Mouse (Mus musculus): Measurements from ENCODE around the gene Olfr69. TPM values are rescaled to one million over a fixed set of nuclear protein-coding genes. Genes with fewer than 3 reads are reported as not detected.
"Not testable (repeated sequence)": the region's sequence is repeated elsewhere in the genome, so short reads cannot be mapped to it uniquely, and the experiment has no call there.

The Olfr69 gene
- polyA plus RNA-seq, 1 experiment from 2014 or later, result not detected

DNA sequence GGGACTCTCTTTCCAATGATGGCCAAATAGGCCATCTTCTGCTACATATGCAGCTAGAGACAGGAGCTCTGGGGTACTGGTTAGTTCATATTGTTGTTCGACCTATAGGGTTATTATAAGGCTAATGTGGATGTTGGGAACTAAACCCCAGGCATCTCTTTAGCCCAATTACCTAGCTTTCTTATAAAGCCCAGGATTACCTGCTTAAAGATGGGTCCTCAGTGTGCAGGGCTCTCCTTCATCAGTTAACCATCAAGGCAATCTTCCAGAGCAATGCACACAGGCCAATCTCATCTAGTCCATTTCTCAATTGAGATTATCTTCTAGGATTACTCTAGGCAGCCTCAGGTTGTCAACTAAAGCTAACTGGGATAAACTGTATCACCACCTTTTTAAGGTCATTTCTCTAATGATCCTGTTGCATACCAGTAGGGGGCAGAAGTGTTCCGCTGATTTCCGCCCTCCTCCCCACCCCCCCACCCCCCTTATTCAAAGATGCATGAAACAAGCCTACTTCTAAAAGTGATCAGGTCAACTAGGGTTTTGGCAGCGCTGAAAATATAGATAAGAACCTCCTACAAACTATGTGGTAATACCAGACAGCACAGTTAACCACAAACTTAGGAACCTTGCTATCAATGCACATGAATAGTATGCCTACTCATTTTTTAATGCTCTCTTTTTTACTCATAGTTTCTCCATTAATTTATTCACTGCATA is 21.4 kb upstream of the Olfr69 start:
- Histone ChIP-seq H3K4me3 (no peak overlapping the region), H3K27me3 (no peaks in the 10 kb centered on the region), H3K9ac (no peak overlapping the region), H3K4me1 (replicated peaks) (no peaks in the 10 kb centered on the region), H3K9me3 (replicated peaks) (no peaks in the 10 kb centered on the region), H3K4me2 (no peak overlapping the region), H3K36me3 (no peaks in the 10 kb centered on the region), H3K27ac (no peak overlapping the region)
- no peak for ATAC-seq (replicated peaks; ENCODE audit: insufficient number of reproducible peaks, insufficient read depth, low FRiP score, low read depth)
- WGBS, result 15% methylated on average over 4 of the region's 4 CpGs

DNA sequence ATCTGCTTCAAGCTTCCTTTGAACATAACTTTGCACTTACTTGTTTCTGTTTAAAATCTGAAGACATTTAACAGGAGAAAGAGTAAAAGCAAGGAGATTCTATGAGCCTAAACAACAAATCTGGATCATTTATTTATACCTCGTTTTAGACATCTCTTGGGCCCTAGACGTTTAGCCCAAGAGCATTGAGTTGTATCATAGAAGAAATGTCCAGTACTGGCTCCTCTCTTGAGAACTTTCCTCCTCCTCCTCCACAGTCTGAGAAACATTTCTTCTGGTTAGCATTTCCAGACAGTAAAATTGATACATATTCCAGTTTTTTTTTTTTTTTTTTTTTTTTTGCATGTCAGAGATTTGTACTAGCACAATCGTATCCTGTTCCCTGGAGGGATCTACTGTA is 20.3 kb upstream of the Olfr69 start, which contains the start of gene Olfr67:
Olfr67 (minus strand) TSS at position 101 of the 400 bp plus-strand sequence.
- Histone ChIP-seq H3K36me3 (no peaks in the 10 kb centered on the region), H3K9me3 (replicated peaks) (no peaks in the 10 kb centered on the region), H3K27me3 (no peaks in the 10 kb centered on the region), H3K4me3 (no peak within 1 kb of the TSS), H3K27ac (no peak within 1 kb of the TSS), H3K4me2 (no peak within 1 kb of the TSS), H3K4me1 (replicated peaks) (no peaks in the 10 kb centered on the region), H3K9ac (no peak within 1 kb of the TSS)
- 68% methylated on average over 3 of the region's 3 CpGs for WGBS
- ATAC-seq (replicated peaks; ENCODE audit: insufficient number of reproducible peaks, insufficient read depth, low FRiP score, low read depth), result no peak

DNA sequence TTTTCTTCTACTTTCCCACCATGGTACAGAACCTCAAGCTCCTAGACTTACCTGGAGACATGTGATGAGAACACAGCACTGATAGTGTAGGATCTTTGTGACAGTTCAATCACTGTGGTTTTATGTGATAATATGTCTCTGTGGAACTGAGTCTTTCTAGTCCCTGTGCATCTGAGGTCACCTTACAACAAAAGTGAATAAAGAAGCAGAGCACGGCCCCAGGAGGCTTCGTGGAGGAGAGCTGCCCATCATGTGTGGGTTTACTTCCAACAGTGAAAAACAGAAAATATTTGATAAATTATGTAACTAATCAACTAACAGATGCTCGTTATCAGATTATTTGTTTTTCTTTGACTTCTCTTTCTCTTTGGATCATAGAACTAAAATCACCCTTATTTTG is 8.2 kb upstream of the Olfr69 start, which contains the start of gene Olfr68:
Olfr68 (minus strand) TSS at position 101 of the 400 bp plus-strand sequence.
- Histone ChIP-seq H3K27ac (no peak within 1 kb of the TSS), H3K9me3 (replicated peaks) (no peaks in the 10 kb centered on the region), H3K4me2 (no peak within 1 kb of the TSS), H3K9ac (no peak within 1 kb of the TSS), H3K27me3 (no peaks in the 10 kb centered on the region), H3K4me3 (no peak within 1 kb of the TSS), H3K4me1 (replicated peaks) (no peaks in the 10 kb centered on the region), H3K36me3 (no peaks in the 10 kb centered on the region)
- ATAC-seq (replicated peaks; ENCODE audit: insufficient number of reproducible peaks, insufficient read depth, low FRiP score, low read depth), result no peak
- WGBS, result 68% methylated on average over 3 of the region's 3 CpGs

DNA sequence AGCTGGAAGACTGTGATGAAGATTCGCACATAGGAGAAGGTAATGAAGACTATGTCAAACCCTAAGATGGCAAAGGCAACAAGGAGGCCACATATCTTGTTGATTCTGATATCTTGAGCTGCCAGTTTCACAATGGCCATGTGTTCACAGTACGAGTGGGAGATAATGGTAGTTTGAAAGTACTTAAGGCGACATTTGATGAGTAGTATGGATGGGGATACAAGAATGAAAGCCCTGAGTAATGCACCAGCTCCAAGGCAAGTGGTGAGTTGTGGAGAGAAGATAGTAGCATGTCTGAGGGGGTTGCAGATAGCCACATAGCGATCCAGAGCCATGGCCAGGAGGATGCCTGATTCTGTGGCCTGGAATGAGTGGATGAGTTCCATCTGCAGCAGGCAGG is 6.3 kb upstream of the Olfr69 start:
- not testable (repeated sequence) for ATAC-seq (replicated peaks; ENCODE audit: insufficient number of reproducible peaks, insufficient read depth, low FRiP score, low read depth); H3K4me1 ChIP-seq (replicated peaks); H3K9ac ChIP-seq; H3K27me3 ChIP-seq; H3K4me3 ChIP-seq; H3K9me3 ChIP-seq (replicated peaks); H3K4me2 ChIP-seq; H3K27ac ChIP-seq; H3K36me3 ChIP-seq
- WGBS, result 56% methylated on average over 4 of the region's 4 CpGs

DNA sequence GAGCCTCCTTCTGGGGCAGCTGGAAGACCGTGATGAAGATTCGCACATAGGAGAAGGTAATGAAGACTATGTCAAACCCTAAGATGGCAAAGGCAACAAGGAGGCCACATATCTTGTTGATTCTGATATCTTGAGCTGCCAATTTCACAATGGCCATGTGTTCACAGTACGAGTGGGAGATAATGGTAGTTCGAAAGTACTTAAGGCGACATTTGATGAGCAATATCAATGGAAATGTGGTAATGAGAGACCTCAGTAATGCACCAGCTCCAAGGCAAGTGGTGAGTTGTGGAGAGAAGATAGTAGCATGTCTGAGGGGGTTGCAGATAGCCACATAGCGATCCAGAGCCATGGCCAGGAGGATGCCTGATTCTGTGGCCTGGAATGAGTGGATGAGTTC is 3.7 kb downstream of the Olfr69 start:
- not testable (repeated sequence) for H3K27ac ChIP-seq; H3K36me3 ChIP-seq; H3K4me1 ChIP-seq (replicated peaks); H3K4me3 ChIP-seq; H3K27me3 ChIP-seq; H3K9me3 ChIP-seq (replicated peaks); ATAC-seq (replicated peaks; ENCODE audit: insufficient number of reproducible peaks, insufficient read depth, low FRiP score, low read depth); H3K9ac ChIP-seq; H3K4me2 ChIP-seq
- WGBS, result 74% methylated on average over 6 of the region's 6 CpGs

DNA sequence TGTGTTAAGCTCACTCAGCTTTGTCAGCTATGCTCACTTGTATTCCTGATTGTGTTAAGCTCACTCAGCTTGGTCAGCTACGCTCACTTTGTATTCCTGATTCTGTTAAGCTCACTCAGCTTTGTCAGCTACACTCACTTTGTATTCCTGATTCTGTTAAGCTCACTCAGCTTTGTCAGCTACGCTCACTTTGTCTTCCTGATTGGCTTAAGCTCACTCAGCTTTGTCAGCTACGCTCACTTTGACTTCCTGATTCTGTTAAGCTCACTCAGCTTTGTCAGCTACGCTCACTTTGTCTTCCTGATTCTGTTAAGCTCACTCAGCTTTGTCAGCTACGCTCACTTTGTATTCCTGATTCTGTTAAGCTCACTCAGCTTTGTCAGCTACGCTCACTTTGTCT is 9.2 kb downstream of the Olfr69 start:
- not testable (repeated sequence) for H3K9ac ChIP-seq; H3K4me3 ChIP-seq; H3K36me3 ChIP-seq; H3K4me1 ChIP-seq (replicated peaks); H3K27me3 ChIP-seq; H3K4me2 ChIP-seq; ATAC-seq (replicated peaks; ENCODE audit: insufficient number of reproducible peaks, insufficient read depth, low FRiP score, low read depth); H3K9me3 ChIP-seq (replicated peaks); H3K27ac ChIP-seq
- 81% methylated on average over 6 of the region's 6 CpGs for WGBS

DNA sequence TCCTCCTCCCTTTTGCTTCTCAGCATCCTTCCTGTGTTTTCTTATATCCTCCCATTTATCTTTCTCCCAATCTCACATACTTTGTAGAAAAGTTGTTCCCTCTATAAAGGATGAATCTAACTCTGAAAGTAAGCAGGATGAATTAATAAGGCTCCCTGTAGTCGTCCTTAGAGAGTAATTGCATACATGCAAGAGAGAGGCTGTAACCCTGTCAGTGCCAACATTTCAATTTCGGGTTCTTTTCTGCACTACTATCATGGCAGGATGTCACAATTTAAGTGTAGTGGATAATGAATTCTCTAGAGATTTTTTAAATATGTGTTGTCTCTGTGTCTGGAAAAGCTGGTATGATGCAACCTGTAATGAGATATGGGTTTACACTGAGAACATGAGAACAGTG is 14.2 kb downstream of the Olfr69 start, which contains the start of gene Olfr630:
Olfr630 (minus strand) TSS at position 101 of the 400 bp plus-strand sequence.
- Histone ChIP-seq H3K36me3 (no peaks in the 10 kb centered on the region), H3K27me3 (no peaks in the 10 kb centered on the region), H3K4me2 (no peak within 1 kb of the TSS), H3K9me3 (replicated peaks) (no peaks in the 10 kb centered on the region), H3K4me3 (no peak within 1 kb of the TSS), H3K27ac (no peak within 1 kb of the TSS), H3K4me1 (replicated peaks) (no peaks in the 10 kb centered on the region), H3K9ac (no peak within 1 kb of the TSS)
- 41% methylated on average over 2 of the region's 2 CpGs for WGBS
- ATAC-seq (replicated peaks; ENCODE audit: insufficient number of reproducible peaks, insufficient read depth, low FRiP score, low read depth), result no peak

DNA sequence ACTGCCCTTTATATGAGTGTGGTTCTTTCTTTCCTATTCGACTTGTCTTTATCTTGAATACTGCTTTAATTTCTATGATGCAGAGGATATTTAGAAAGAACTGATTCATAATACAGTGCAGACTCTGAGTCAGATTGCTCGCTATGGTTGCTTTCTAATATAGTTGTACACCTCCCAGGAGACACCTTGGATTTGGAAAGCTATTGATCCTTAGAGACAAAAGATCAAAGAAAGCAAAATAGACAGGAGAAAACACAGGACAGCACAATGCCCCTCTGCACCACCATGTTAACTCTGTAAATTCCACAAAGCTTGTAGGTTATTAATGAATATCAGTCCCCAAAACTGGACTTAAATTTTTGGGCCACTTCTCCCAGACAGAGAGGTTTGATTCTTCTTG is 26.6 kb downstream of the Olfr69 start, which contains the start of gene Olfr629:
Olfr629 (minus strand) TSS at position 101 of the 400 bp plus-strand sequence.
- H3K4me1 ChIP-seq (replicated peaks), result no peaks in the 10 kb centered on the region
- H3K9ac ChIP-seq, result no peak within 1 kb of the TSS
- H3K4me3 ChIP-seq, result no peak within 1 kb of the TSS
- H3K27me3 ChIP-seq, result no peaks in the 10 kb centered on the region
- no peaks in the 10 kb centered on the region for H3K9me3 ChIP-seq (replicated peaks)
- 69% methylated on average over 2 of the region's 2 CpGs for WGBS
- no peaks in the 10 kb centered on the region for H3K36me3 ChIP-seq
- H3K4me2 ChIP-seq, result no peak within 1 kb of the TSS
- no peak for ATAC-seq (replicated peaks; ENCODE audit: insufficient number of reproducible peaks, insufficient read depth, low FRiP score, low read depth)
- H3K27ac ChIP-seq, result no peak within 1 kb of the TSS

DNA sequence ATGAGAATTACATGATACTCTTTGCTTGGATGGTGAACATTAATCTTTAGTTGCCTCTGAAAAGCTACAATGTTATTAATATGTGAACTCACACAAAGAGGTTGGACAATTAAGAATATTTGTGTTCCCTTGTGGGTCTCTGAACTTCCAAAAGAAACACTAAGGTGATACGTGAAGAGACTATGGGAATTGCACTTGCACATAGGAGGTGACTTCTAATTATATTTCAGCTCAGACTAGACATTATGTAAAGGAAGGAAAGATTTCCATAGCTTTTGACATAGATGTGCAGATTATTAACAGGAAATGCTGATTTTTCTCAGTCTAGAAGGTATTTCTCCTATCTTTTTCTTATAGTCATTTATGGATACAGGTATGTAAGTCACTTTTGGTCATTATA is 41.3 kb downstream of the Olfr69 start, which contains the start of gene Olfr628:
Olfr628 (plus strand) TSS at position 301 of the 400 bp plus-strand sequence.
- Histone ChIP-seq H3K4me2 (no peak within 1 kb of the TSS), H3K36me3 (no peaks in the 10 kb centered on the region), H3K27ac (no peak within 1 kb of the TSS), H3K9ac (no peak within 1 kb of the TSS), H3K4me1 (replicated peaks) (no peaks in the 10 kb centered on the region), H3K27me3 (no peaks in the 10 kb centered on the region), H3K9me3 (replicated peaks) (no peaks in the 10 kb centered on the region), H3K4me3 (no peak within 1 kb of the TSS)
- 71% methylated on average over 1 of the region's 1 CpGs for WGBS
- ATAC-seq (replicated peaks; ENCODE audit: insufficient number of reproducible peaks, insufficient read depth, low FRiP score, low read depth), result no peak

DNA sequence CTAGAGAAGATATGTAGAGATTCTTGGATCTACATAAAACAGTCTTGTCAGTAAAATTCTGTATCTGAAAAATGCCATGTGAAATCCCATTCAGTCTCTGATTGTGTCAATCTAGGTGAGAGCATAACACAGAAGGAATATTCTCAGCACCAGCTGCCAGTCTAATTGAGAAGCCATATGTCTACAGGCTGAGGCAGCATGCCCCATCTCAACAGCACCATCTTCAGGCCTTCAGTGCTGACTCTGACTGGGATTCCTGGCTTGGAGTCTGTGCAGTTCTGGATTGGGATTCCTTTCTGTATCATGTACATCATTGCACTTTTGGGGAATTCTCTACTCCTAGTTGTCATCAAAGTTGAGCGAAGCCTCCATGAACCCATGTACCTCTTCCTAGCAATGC is 55.0 kb downstream of the Olfr69 start:
- not testable (repeated sequence) for H3K36me3 ChIP-seq; H3K27me3 ChIP-seq; ATAC-seq (replicated peaks; ENCODE audit: insufficient number of reproducible peaks, insufficient read depth, low FRiP score, low read depth); H3K4me1 ChIP-seq (replicated peaks); H3K4me3 ChIP-seq; H3K9me3 ChIP-seq (replicated peaks); H3K9ac ChIP-seq; H3K4me2 ChIP-seq; H3K27ac ChIP-seq
- WGBS, result 91% methylated on average over 1 of the region's 1 CpGs
